Mouse (Mus musculus) kidney, adult 2 months (tissue): Measurements from ENCODE around the gene Ly6g6e. TPM values are rescaled to one million over a fixed set of nuclear protein-coding genes. Genes with fewer than 3 reads are reported as not detected.

Experiments
- DNase-seq: peaks from one replicate; pipeline ENCODE4 v3.0.0; 2021
- H3K27ac ChIP-seq: fragments of 200-500 bp; 2 replicates; pipeline ENCODE4 v1.5.1; 2012; ENCODE audit warnings: low read depth, low read length, control low read depth, inconsistent platforms; ENCODE audit not compliant: insufficient read depth
- H3K27me3 ChIP-seq: fragments of 200-500 bp; replicated peaks from 2 replicates; pipeline ENCODE4 v1.6.1; 2012; ENCODE audit warnings: mild to moderate bottlenecking, moderate library complexity, low read length, inconsistent platforms; ENCODE audit not compliant: control insufficient read depth, insufficient read depth
- H3K36me3 ChIP-seq: fragments of 200-500 bp; 2 replicates; pipeline ENCODE4 v1.6.1; 2012; ENCODE audit warnings: mild to moderate bottlenecking, moderate library complexity, low read length, inconsistent platforms; ENCODE audit not compliant: control insufficient read depth, insufficient read depth
- H3K4me1 ChIP-seq: fragments of 200-500 bp; 2 replicates; pipeline ENCODE4 v1.6.1; 2011; ENCODE audit warnings: low read length; ENCODE audit not compliant: control insufficient read depth, insufficient read depth
- H3K4me3 ChIP-seq: fragments of 200-500 bp; 2 replicates; pipeline ENCODE4 v1.5.1; 2011; ENCODE audit warnings: mild to moderate bottlenecking, low read depth, low read length, control low read depth; ENCODE audit not compliant: insufficient read depth
- CTCF ChIP-seq: fragments of 200-500 bp; conservative IDR thresholded peaks from 2 replicates; pipeline ENCODE4 v1.5.1; 2011; ENCODE audit warnings: low read depth, mild to moderate bottlenecking, control low read depth, low read length, moderate library complexity, mixed read lengths; ENCODE audit not compliant: insufficient read depth, insufficient read length
- POLR2A ChIP-seq: fragments of 200-500 bp; IDR thresholded peaks from one replicate; pipeline ENCODE4 v1.6.1; 2011; ENCODE audit warnings: low read depth, low read length, control low read depth
- WGBS: fragments of 180-500 bp; shearing (Covaris S2); methylation state at CpG from one replicate; pipeline ENCODE4 v1.1.7; 2018; 5-methylcytosine and 5-hydroxymethylcytosine counted together
- polyA plus RNA-seq: library from polyadenylated mRNA; depleted of rRNA; stranded (reverse); fragments of >200 nt; gene quantifications from 2 replicates; pipeline ENCODE4 v1.2.3, GENCODE M21; 2012

The Ly6g6e gene
- polyA plus RNA-seq, 1 experiment: 2.5 TPM

DNA sequence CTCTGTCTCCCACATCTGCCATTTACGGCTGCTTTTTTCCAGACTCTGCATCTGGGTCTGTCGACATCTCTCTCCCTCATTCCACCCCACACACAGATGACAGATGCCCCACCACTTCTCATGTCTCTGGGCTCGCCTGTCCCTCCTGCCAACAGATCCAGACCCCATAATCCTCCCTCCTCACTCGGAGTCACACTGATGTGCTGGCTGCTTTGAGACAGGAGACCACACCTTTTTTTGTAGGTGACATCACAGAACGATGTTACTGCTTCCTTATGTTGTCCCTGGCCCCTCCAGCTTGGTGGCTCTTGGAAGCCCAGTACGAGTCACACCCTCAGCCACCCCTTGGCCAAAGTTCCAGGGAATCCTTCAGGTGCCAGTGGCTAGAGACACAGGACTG is 3.5 kb downstream of the Ly6g6e start:
- no peak for DNase-seq
- Histone ChIP-seq H3K4me3 (no peak overlapping the region), H3K27me3 (no peaks in the 10 kb centered on the region), H3K27ac (no peak overlapping the region), H3K36me3 (no peaks in the 10 kb centered on the region), H3K4me1 (peaks cover 10% of the 10 kb centered on the region; the same call in 1 of the 2 replicates)
- 70% methylated on average over 6 of the region's 6 CpGs for WGBS
- TF ChIP-seq CTCF (no peak), POLR2A (no peak)

GRCm38 (mm10) chr17:35080710-35081109 is 4.0 kb downstream of the Ly6g6e start:
- no peak for DNase-seq
- Histone ChIP-seq H3K4me1 (peaks cover 10% of the 10 kb centered on the region; the same call in 1 of the 2 replicates), H3K36me3 (no peaks in the 10 kb centered on the region), H3K27me3 (no peaks in the 10 kb centered on the region), H3K4me3 (no peak overlapping the region), H3K27ac (no peak overlapping the region)
- 87% methylated on average over 4 of the region's 4 CpGs for WGBS
- no peak for TF ChIP-seq POLR2A
- TF ChIP-seq CTCF: no peak

- no peak overlapping the region for H3K27ac ChIP-seq
- no peaks in the 10 kb centered on the region for H3K27me3 ChIP-seq
- TF ChIP-seq POLR2A (no peak), CTCF (no peak)
- no peak overlapping the region for H3K4me3 ChIP-seq
- no peaks in the 10 kb centered on the region for H3K4me1 ChIP-seq
- no peak for DNase-seq
- WGBS: 88% methylated on average over 16 of the region's 16 CpGs
- no peaks in the 10 kb centered on the region for H3K36me3 ChIP-seq
These were observed 6.3 kb downstream of the Ly6g6e start for GRCm38 (mm10) chr17:35082841-35083576.

DNA sequence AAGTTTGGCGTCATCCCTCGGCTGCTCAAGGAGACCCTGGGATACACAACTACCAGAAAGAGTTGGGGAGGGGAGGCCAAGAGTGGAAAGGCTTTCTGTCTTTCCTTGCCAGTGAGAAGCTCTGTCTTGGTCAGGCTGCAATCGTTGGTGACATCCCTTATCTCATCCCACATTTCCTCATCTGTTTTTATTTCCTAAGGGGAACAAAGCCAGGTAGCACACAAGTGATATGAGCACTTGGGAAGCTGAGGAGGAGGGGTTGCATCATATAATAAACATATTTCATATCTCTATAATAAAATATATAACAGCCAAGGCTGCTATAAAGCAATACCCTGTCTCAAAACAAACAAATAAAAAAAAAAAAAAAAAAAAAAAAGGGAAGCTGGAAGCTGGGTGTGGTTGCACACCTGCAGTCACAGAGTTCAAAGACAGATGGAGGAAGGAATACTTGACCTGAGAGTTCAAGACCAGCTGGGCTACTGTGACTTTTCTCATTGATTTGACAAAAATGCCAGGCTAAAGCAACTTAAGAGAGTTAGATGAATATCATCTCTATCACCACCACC is 7.3 kb downstream of the Ly6g6e start:
- Histone ChIP-seq H3K36me3 (no peaks in the 10 kb centered on the region), H3K4me3 (no peak overlapping the region), H3K27ac (no peak overlapping the region), H3K27me3 (no peaks in the 10 kb centered on the region), H3K4me1 (no peaks in the 10 kb centered on the region)
- DNase-seq: no peak
- TF ChIP-seq POLR2A (no peak), CTCF (no peak)
- 69% methylated on average over 3 of the region's 3 CpGs for WGBS

GRCm38 (mm10) chr17:35085208-35085865 is 8.6 kb downstream of the Ly6g6e start, which contains the start of gene Ly6g6f:
Gene Ly6g6f (minus strand): TSS chr17:35085610.
- Histone ChIP-seq H3K36me3 (no peaks in the 10 kb centered on the region), H3K27ac (no peak within 1 kb of the TSS), H3K4me1 (peaks cover 4% of the 10 kb centered on the region; the same call in 1 of the 2 replicates), H3K27me3 (no peaks in the 10 kb centered on the region), H3K4me3 (no peak within 1 kb of the TSS)
- no peak for TF ChIP-seq CTCF
- no peak for TF ChIP-seq POLR2A
- WGBS: 80% methylated on average over 7 of the region's 7 CpGs
- no peak for DNase-seq

- Histone ChIP-seq H3K4me1 (peaks cover 5% of the 10 kb centered on the region; the same call in 1 of the 2 replicates), H3K4me3 (no peak overlapping the region), H3K27me3 (no peaks in the 10 kb centered on the region), H3K36me3 (peaks cover 3% of the 10 kb centered on the region; the same call in 1 of the 2 replicates), H3K27ac (no peak overlapping the region)
- no peak for DNase-seq
- WGBS: 53% methylated on average over 2 of the region's 2 CpGs
- TF ChIP-seq POLR2A (no peak), CTCF (no peak)
These were observed 11.4 kb downstream of the Ly6g6e start for GRCm38 (mm10) chr17:35088151-35088550.
